Mouse (Mus musculus): ENCODE data around the gene Myo3a. TPM values are rescaled to one million over a fixed set of nuclear protein-coding genes. Genes with fewer than 3 reads are reported as not detected.

Myo3a gene
- polyA plus RNA-seq, 1 experiment: not detected

- Histone ChIP-seq H3K27ac (ENCODE audit: control insufficient read depth, insufficient read depth, low read depth, low read length, poor library complexity) (no peak overlapping the region), H3K4me3 (replicated peaks; ENCODE audit: control insufficient read depth, low read depth, low read length) (no peak overlapping the region), H3K4me1 (ENCODE audit: control insufficient read depth, insufficient read depth, low read length) (no peaks in the 10 kb centered on the region)
- 66% methylated on average over 1 of the region's 1 CpGs for WGBS
- TF ChIP-seq POLR2A (IDR thresholded peaks at IDR 0.05; ENCODE audit: borderline replicate concordance, control insufficient read depth, low read depth, low read length) (no peak), CTCF (IDR thresholded peaks at IDR 0.05; ENCODE audit: control insufficient read depth, insufficient read depth, low read length) (no peak)
Measured at GRCm38 (mm10) chr2:22648394-22648793, 421.1 kb downstream of the Myo3a start.

- no peak overlapping the region for H3K4me3 ChIP-seq (replicated peaks; ENCODE audit: control insufficient read depth, low read depth, low read length)
- TF ChIP-seq CTCF (IDR thresholded peaks at IDR 0.05; ENCODE audit: control insufficient read depth, insufficient read depth, low read length) (no peak), POLR2A (IDR thresholded peaks at IDR 0.05; ENCODE audit: borderline replicate concordance, control insufficient read depth, low read depth, low read length) (no peak)
- H3K4me1 ChIP-seq (ENCODE audit: control insufficient read depth, insufficient read depth, low read length): no peaks in the 10 kb centered on the region
- no peak overlapping the region for H3K27ac ChIP-seq (ENCODE audit: control insufficient read depth, insufficient read depth, low read depth, low read length, poor library complexity)
- WGBS: 70% methylated on average over 4 of the region's 4 CpGs
Measured at GRCm38 (mm10) chr2:22651826-22652225, 424.5 kb downstream of the Myo3a start.

DNA sequence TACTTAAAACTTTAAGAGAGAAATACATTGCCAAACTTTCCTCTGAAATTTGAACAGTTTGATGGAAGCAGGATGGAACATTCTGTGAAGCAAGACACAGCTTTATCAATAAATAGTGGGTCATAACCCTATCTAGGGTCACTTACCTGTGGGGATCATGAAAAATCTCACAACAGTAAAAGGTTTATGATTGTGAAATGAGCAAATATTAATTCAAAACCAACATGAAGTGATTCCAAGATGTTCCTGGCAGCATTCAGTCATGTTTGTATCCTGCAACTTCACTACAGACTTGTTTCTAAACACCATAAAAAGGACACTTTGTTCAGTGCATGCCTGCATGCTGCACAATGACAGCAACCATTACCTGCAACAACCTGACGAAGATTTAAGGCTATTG lies 436.4 kb downstream of the Myo3a start:
- TF ChIP-seq CTCF (IDR thresholded peaks at IDR 0.05; ENCODE audit: control insufficient read depth, insufficient read depth, low read length) (no peak), POLR2A (IDR thresholded peaks at IDR 0.05; ENCODE audit: borderline replicate concordance, control insufficient read depth, low read depth, low read length) (no peak)
- WGBS: 62% methylated on average over 1 of the region's 1 CpGs
- Histone ChIP-seq H3K4me3 (replicated peaks; ENCODE audit: control insufficient read depth, low read depth, low read length) (no peak overlapping the region), H3K4me1 (ENCODE audit: control insufficient read depth, insufficient read depth, low read length) (no peaks in the 10 kb centered on the region), H3K27ac (ENCODE audit: control insufficient read depth, insufficient read depth, low read depth, low read length, poor library complexity) (no peak overlapping the region)

All from bone marrow, adult 2 months (tissue).